Mouse (Mus musculus): ENCODE measurements around the gene Fas.

DNA sequence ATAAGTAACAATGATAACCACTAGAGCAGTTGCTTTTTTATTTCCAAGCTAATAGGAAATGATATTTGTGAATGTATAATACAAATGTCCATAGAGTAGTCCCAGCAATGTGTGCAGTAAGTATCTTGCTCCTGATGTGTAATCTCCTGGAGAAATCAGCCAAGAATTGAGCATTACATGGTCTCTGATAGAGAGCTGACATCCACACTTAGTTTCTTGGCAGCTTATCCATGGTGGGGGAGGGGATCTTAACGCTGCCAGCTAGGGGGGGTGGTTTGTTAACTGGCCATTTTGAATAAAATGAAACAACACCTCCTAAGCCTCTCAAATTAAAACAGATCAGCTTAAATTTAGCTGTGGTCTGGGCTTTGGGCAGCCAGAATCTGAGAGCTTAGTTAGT is 21.5 kb upstream of the Fas start:
- no peak for TF ChIP-seq CTCF (IDR thresholded peaks at IDR 0.05)
- TF ChIP-seq EP300 (IDR thresholded peaks at IDR 0.05; ENCODE audit: insufficient read depth, low read depth, low read length), result no peak
